ENCODE assay signal across 19 mouse cellular contexts in genomic region chr7:19949996-19950395, GRCm38 (mm10). TPM values are rescaled to one million over a fixed set of nuclear protein-coding genes. Genes with fewer than 3 reads are reported as not detected.
DNase-seq lines count a peak whose midpoint lies in the region; ATAC-seq and TF ChIP-seq lines count a peak whose summit lies in the region.
"Had no signal": no experiment of that assay in that cellular context is flagged by ENCODE, and none has a peak within 500 bp of the region (broad histone marks: within the 10 kb centered on the region; RNA-seq: fewer than 3 reads in every experiment).

No protein-coding gene starts in this region.

- H3K9ac ChIP-seq in heart, embryonic 12.5 days = no peak overlapping the region
- H3K9ac ChIP-seq in liver, embryonic 12.5 days = no peak overlapping the region
- H3K9ac ChIP-seq: forebrain, embryonic 12.5 days; liver, embryonic 13.5 days had no signal

- 47% methylated on average over 10 of the region's 10 CpGs for WGBS in heart, embryonic 12.5 days
- WGBS in thymus, adult 2 months = 43% methylated on average over 10 of the region's 10 CpGs
- 62% methylated on average over 10 of the region's 10 CpGs for WGBS in liver, embryonic 12.5 days (ENCODE audit: insufficient replicate concordance)

- no peak overlapping the region for H3K4me3 ChIP-seq in heart, embryonic 12.5 days
- H3K4me3 ChIP-seq in thymus, adult 2 months (ENCODE audit: control insufficient read depth, insufficient read depth, low read length) = peak overlapping the region; percentile 7; the same call in 1 of the 2 replicates
- H3K4me3 ChIP-seq in liver, embryonic 12.5 days = no peak overlapping the region
- H3K4me3 ChIP-seq: forebrain, embryonic 12.5 days; heart, adult 2 months; liver, embryonic 13.5 days had no signal

- 0 out of 2 replicates have a peak, but pooled peaks have one; percentile 1 for ATAC-seq in heart, embryonic 12.5 days (ENCODE audit: insufficient number of reproducible peaks, low FRiP score)
- peak; percentile 17 for ATAC-seq in inflammation-experienced regulatory T-cells, adult 6 months
- ATAC-seq in liver, embryonic 12.5 days = no peak

- H3K4me2 ChIP-seq in heart, embryonic 12.5 days = no peak overlapping the region
- H3K4me2 ChIP-seq in liver, embryonic 12.5 days = no peak overlapping the region
- H3K4me2 ChIP-seq: forebrain, embryonic 12.5 days; liver, embryonic 13.5 days had no signal

- no peak overlapping the region for H3K27ac ChIP-seq in heart, embryonic 12.5 days (ENCODE audit: poor library complexity, severe bottlenecking)
- H3K27ac ChIP-seq in thymus, adult 2 months (ENCODE audit: control insufficient read depth, insufficient read depth, low read length) = peak overlapping the region; percentile 92
- H3K27ac ChIP-seq in liver, embryonic 12.5 days = no peak overlapping the region
- H3K27ac ChIP-seq: forebrain, embryonic 12.5 days; heart, adult 2 months; liver, embryonic 13.5 days had no signal

- DNase-seq in heart, postnatal 4 days = no peak
- DNase-seq in CD4-positive, CD25-positive, alpha-beta regulatory T cell, adult 2 months (ENCODE audit: low read depth, low spot score) = peak; percentile 84
- DNase-seq in thymus, adult 2 months = peak; percentile 91
- DNase-seq in left cerebral cortex, adult 18-20 months (ENCODE audit: low spot score in 2 of 2) = no peak
- DNase-seq in adrenal gland, postnatal 4 days (ENCODE audit: low spot score in 2 of 2) = no peak
- DNase-seq: cerebellum, adult 11-12 months; heart, adult 2 months; kidney, adult 9 months; liver, embryonic 13.5 days had no signal

- no peaks in the 10 kb centered on the region for H3K4me1 ChIP-seq in heart, embryonic 12.5 days (replicated peaks)
- peaks cover 66% of the 10 kb centered on the region for H3K4me1 ChIP-seq in thymus, adult 2 months (replicated peaks; ENCODE audit: control insufficient read depth, insufficient read depth, low read length)
- H3K4me1 ChIP-seq in liver, embryonic 12.5 days = peaks cover 10% of the 10 kb centered on the region; the same call in 1 of the 2 replicates
- H3K4me1 ChIP-seq: forebrain, embryonic 12.5 days; liver, embryonic 13.5 days had no signal

- H3K36me3 ChIP-seq in heart, embryonic 12.5 days = no peaks in the 10 kb centered on the region
- H3K36me3 ChIP-seq in thymus, adult 2 months (ENCODE audit: control insufficient read depth, insufficient read depth, low read length) = no peaks in the 10 kb centered on the region
- no peaks in the 10 kb centered on the region for H3K36me3 ChIP-seq in liver, embryonic 12.5 days
- H3K36me3 ChIP-seq: forebrain, embryonic 12.5 days; liver, embryonic 13.5 days had no signal

- no peak for TF ChIP-seq CTCF in thymus, adult 2 months (IDR thresholded peaks at IDR 0.05; ENCODE audit: borderline replicate concordance, control insufficient read depth, extremely low read depth, insufficient read depth, low read length, poor library complexity)

- no peaks in the 10 kb centered on the region for H3K27me3 ChIP-seq in heart, embryonic 12.5 days (replicated peaks)
- H3K27me3 ChIP-seq in thymus, adult 2 months (ENCODE audit: control insufficient read depth, insufficient read depth, low read length) = no peaks in the 10 kb centered on the region
- no peaks in the 10 kb centered on the region for H3K27me3 ChIP-seq in liver, embryonic 12.5 days (replicated peaks)
- H3K27me3 ChIP-seq: forebrain, embryonic 12.5 days; liver, embryonic 13.5 days had no signal

- H3K9me3 ChIP-seq in heart, embryonic 12.5 days (replicated peaks) = no peaks in the 10 kb centered on the region
- no peaks in the 10 kb centered on the region for H3K9me3 ChIP-seq in liver, embryonic 12.5 days (replicated peaks)
- H3K9me3 ChIP-seq: forebrain, embryonic 12.5 days; liver, embryonic 13.5 days had no signal

- TF ChIP-seq POLR2A in thymus, adult 2 months (IDR thresholded peaks at IDR 0.05; ENCODE audit: control insufficient read depth, extremely low read depth, insufficient read depth, low read length, poor library complexity) = no peak

RNA-seq across cellular contexts. Expression of gene Igsf23, which starts 0.6 kb away (rescaled TPM):
- 1.0 and 1.2 TPM in 2 replicates for polyA plus RNA-seq in heart, embryonic 12.5 days (2016; fragmentation: Nextera tagmentation; extraction: Ambion mirVana)
- total RNA-seq in heart, postnatal 4 days (2021) = 1 to 10 TPM; 2.2 to 2.6 TPM
- 1 to 10 TPM; 3.3 to 8.4 (median 5.5) TPM for polyA plus RNA-seq in inflammation-experienced regulatory T-cells, adult 6 months (2017; shearing (Covaris generic))
- polyA plus RNA-seq in thymus, adult 2 months (2012; rRNA removed) = 17.3 and 22.4 TPM in 2 replicates
- total RNA-seq in left cerebral cortex, adult 18-20 months (2021) = not detected
- under 1 TPM in 1 of 2 experiments, not detected in 1; 0.28 TPM for total RNA-seq in adrenal gland, postnatal 4 days (2021)
- polyA plus RNA-seq in liver, embryonic 12.5 days (2016; fragmentation: Nextera tagmentation; extraction: Ambion mirVana) = 0.26 and 0.30 TPM in 2 replicates
- total RNA-seq: left cerebral cortex, postnatal 14 days had no signal
- polyA plus RNA-seq: cortical plate, adult 2 months; embryonic facial prominence, embryonic 14.5 days; forebrain, embryonic 12.5 days; hindbrain, embryonic 11.5 days; neural tube, embryonic 14.5 days had no signal

RNA-seq across cellular contexts. Expression of gene Ceacam20, which starts 15.2 kb away (rescaled TPM):
- polyA plus RNA-seq in heart, embryonic 12.5 days (2016; fragmentation: Nextera tagmentation; extraction: Ambion mirVana) = 0.42 TPM in 1 of 2 replicates, not detected in the other
- total RNA-seq in heart, postnatal 4 days (2021) = not detected
- 1 to 10 TPM in 1 of 3 experiments, not detected in 2; 1.1 TPM for polyA plus RNA-seq in inflammation-experienced regulatory T-cells, adult 6 months (2017; shearing (Covaris generic))
- 0.49 and 0.57 TPM in 2 replicates for polyA plus RNA-seq in thymus, adult 2 months (2012; rRNA removed)
- total RNA-seq in left cerebral cortex, adult 18-20 months (2021) = not detected
- total RNA-seq in adrenal gland, postnatal 4 days (2021) = not detected
- not detected in 2 replicates for polyA plus RNA-seq in liver, embryonic 12.5 days (2016; fragmentation: Nextera tagmentation; extraction: Ambion mirVana)
- total RNA-seq: heart, adult 2 months; layer of hippocampus, adult 8-10 months; left cerebral cortex, postnatal 14 days had no signal
- polyA plus RNA-seq: cortical plate, adult 2 months; embryonic facial prominence, embryonic 14.5 days; forebrain, embryonic 12.5 days; heart, adult 2 months; hindbrain, embryonic 11.5 days; liver, embryonic 13.5 days; neural tube, embryonic 14.5 days had no signal

RNA-seq across cellular contexts. Expression of gene Pvr, which starts 29.0 kb away (rescaled TPM):
- polyA plus RNA-seq in heart, embryonic 12.5 days (2016; fragmentation: Nextera tagmentation; extraction: Ambion mirVana) = 15.7 and 16.0 TPM in 2 replicates
- 10 to 100 TPM; 25.7 to 28.3 TPM for total RNA-seq in heart, postnatal 4 days (2021)
- polyA plus RNA-seq in inflammation-experienced regulatory T-cells, adult 6 months (2017; shearing (Covaris generic)) = 10 to 100 TPM; 14.2 to 23.8 (median 19.6) TPM
- polyA plus RNA-seq in thymus, adult 2 months (2012; rRNA removed) = 74.9 and 82.4 TPM in 2 replicates
- 10 to 100 TPM; 13.0 to 15.7 TPM for total RNA-seq in left cerebral cortex, adult 18-20 months (2021)
- 10 to 100 TPM; 21.6 to 22.0 TPM for total RNA-seq in adrenal gland, postnatal 4 days (2021)
- polyA plus RNA-seq in liver, embryonic 12.5 days (2016; fragmentation: Nextera tagmentation; extraction: Ambion mirVana) = 3.6 and 3.9 TPM in 2 replicates

RNA-seq across cellular contexts. Expression of gene Nlrp9b, which starts 41.3 kb away (rescaled TPM):
- polyA plus RNA-seq in heart, embryonic 12.5 days (2016; fragmentation: Nextera tagmentation; extraction: Ambion mirVana) = not detected in 2 replicates
- not detected for total RNA-seq in heart, postnatal 4 days (2021)
- polyA plus RNA-seq in inflammation-experienced regulatory T-cells, adult 6 months (2017; shearing (Covaris generic)) = not detected
- polyA plus RNA-seq in thymus, adult 2 months (2012; rRNA removed) = 0.03 TPM in 1 of 2 replicates, not detected in the other
- not detected for total RNA-seq in left cerebral cortex, adult 18-20 months (2021)
- not detected for total RNA-seq in adrenal gland, postnatal 4 days (2021)
- not detected in 2 replicates for polyA plus RNA-seq in liver, embryonic 12.5 days (2016; fragmentation: Nextera tagmentation; extraction: Ambion mirVana)
- total RNA-seq: heart, adult 2 months; layer of hippocampus, adult 8-10 months; left cerebral cortex, postnatal 14 days had no signal
- polyA plus RNA-seq: cortical plate, adult 2 months; embryonic facial prominence, embryonic 14.5 days; forebrain, embryonic 12.5 days; heart, adult 2 months; hindbrain, embryonic 11.5 days; liver, embryonic 13.5 days; neural tube, embryonic 14.5 days had no signal

Comparison
In these comparisons a context has a peak if more than half of its experiments do, and no peak if none do; other contexts are left out.
1. DNase-seq: peak in CD4-positive, CD25-positive, alpha-beta regulatory T cell, adult 2 months (single experiment) and thymus, adult 2 months (single experiment); none in heart, postnatal 4 days (single experiment), left cerebral cortex, adult 18-20 months (0 of 2) and adrenal gland, postnatal 4 days (0 of 2).